Mouse (Mus musculus): ENCODE measurements around the gene Phldb3. TPM values are rescaled to one million over a fixed set of nuclear protein-coding genes. Genes with fewer than 3 reads are reported as not detected.
A peak's percentile ranks its signal among the peaks of the same experiment; 100 is the strongest.

Phldb3 gene
- polyA plus RNA-seq, 1 experiment from 2014 or later, result 0.12 TPM

GRCm38 (mm10) chr7:24592163-24592562, 18.4 kb upstream of the Phldb3 start:
- H3K9me3 ChIP-seq (ENCODE audit: low read length), result no peaks in the 10 kb centered on the region
- H3K4me3 ChIP-seq (ENCODE audit: low read depth, low read length), result no peak overlapping the region
- ATAC-seq (no peak; the same call in 1 of the 2 replicates), DNase-seq (no peak)
- peaks cover 26% of the 10 kb centered on the region for H3K4me1 ChIP-seq (ENCODE audit: insufficient read depth)
- H3K4me2 ChIP-seq (ENCODE audit: low read depth, low read length), result no peak overlapping the region
- 56% methylated on average over 4 of the region's 4 CpGs for WGBS (ENCODE audit: insufficient replicate concordance)
- no peak overlapping the region for H3K9ac ChIP-seq (replicated peaks)
- no peak overlapping the region for H3K27ac ChIP-seq (ENCODE audit: low read depth)
- no peak for TF ChIP-seq EP300 (IDR thresholded peaks at IDR 0.05; ENCODE audit: low read depth)
- TF ChIP-seq CTCF (IDR thresholded peaks at IDR 0.05; ENCODE audit: low read depth), result no peak
- H3K36me3 ChIP-seq (replicated peaks; ENCODE audit: insufficient read depth, low read length), result no peaks in the 10 kb centered on the region
- 0 out of 2 replicates have a peak, but pooled peaks cover 3% of the 10 kb centered on the region for H3K27me3 ChIP-seq (ENCODE audit: insufficient read depth, low read length)

- no peak overlapping the region for H3K4me2 ChIP-seq (ENCODE audit: low read depth, low read length)
- DNase-seq, result no peak
- ATAC-seq, result no peak
- no peak overlapping the region for H3K27ac ChIP-seq (ENCODE audit: low read depth)
- no peak for TF ChIP-seq EP300 (IDR thresholded peaks at IDR 0.05; ENCODE audit: low read depth)
- TF ChIP-seq CTCF (IDR thresholded peaks at IDR 0.05; ENCODE audit: low read depth), result no peak
- H3K27me3 ChIP-seq (ENCODE audit: insufficient read depth, low read length), result no peaks in the 10 kb centered on the region
- no peak overlapping the region for H3K4me3 ChIP-seq (ENCODE audit: low read depth, low read length)
- no peaks in the 10 kb centered on the region for H3K9me3 ChIP-seq (ENCODE audit: low read length)
- no peaks in the 10 kb centered on the region for H3K36me3 ChIP-seq (replicated peaks; ENCODE audit: insufficient read depth, low read length)
- H3K9ac ChIP-seq (replicated peaks), result no peak overlapping the region
- 84% methylated on average over 6 of the region's 6 CpGs for WGBS (ENCODE audit: insufficient replicate concordance)
- peaks cover 21% of the 10 kb centered on the region for H3K4me1 ChIP-seq (ENCODE audit: insufficient read depth)
Measured at GRCm38 (mm10) chr7:24592781-24593180, 17.8 kb upstream of the Phldb3 start.

- Histone ChIP-seq H3K4me1 (ENCODE audit: insufficient read depth) (peaks cover 27% of the 10 kb centered on the region), H3K4me2 (ENCODE audit: low read depth, low read length) (peak overlapping the region; percentile 80), H3K9me3 (ENCODE audit: low read length) (no peaks in the 10 kb centered on the region), H3K27ac (ENCODE audit: low read depth) (0 out of 2 replicates have a peak overlapping the region, but pooled peaks have one; percentile 20), H3K9ac (replicated peaks) (peak overlapping the region; percentile 60), H3K27me3 (ENCODE audit: insufficient read depth, low read length) (no peaks in the 10 kb centered on the region), H3K4me3 (ENCODE audit: low read depth, low read length) (peak overlapping the region; percentile 63), H3K36me3 (replicated peaks; ENCODE audit: insufficient read depth, low read length) (no peaks in the 10 kb centered on the region)
- DNase-seq (peak; percentile 83), ATAC-seq (peak; percentile 84)
- under 1% methylated on average over 37 of the region's 39 CpGs for WGBS (ENCODE audit: insufficient replicate concordance)
- TF ChIP-seq EP300 (IDR thresholded peaks at IDR 0.05; ENCODE audit: low read depth) (no peak), CTCF (IDR thresholded peaks at IDR 0.05; ENCODE audit: low read depth) (no peak)
Measured at GRCm38 (mm10) chr7:24593621-24594308, 16.8 kb upstream of the Phldb3 start.

- H3K27ac ChIP-seq (ENCODE audit: low read depth), result no peak overlapping the region
- H3K4me1 ChIP-seq (ENCODE audit: insufficient read depth), result peaks cover 27% of the 10 kb centered on the region
Measured at GRCm38 (mm10) chr7:24594309-24594803, 16.2 kb upstream of the Phldb3 start.

GRCm38 (mm10) chr7:24595464-24595863, 15.1 kb upstream of the Phldb3 start:
- DNase-seq, result no peak
- WGBS (ENCODE audit: insufficient replicate concordance), result 33% methylated on average over 2 of the region's 2 CpGs
- Histone ChIP-seq H3K4me2 (ENCODE audit: low read depth, low read length) (peak overlapping the region; percentile 80), H3K4me3 (ENCODE audit: low read depth, low read length) (peak overlapping the region; percentile 63), H3K27me3 (ENCODE audit: insufficient read depth, low read length) (no peaks in the 10 kb centered on the region), H3K27ac (ENCODE audit: low read depth) (no peak overlapping the region), H3K36me3 (replicated peaks; ENCODE audit: insufficient read depth, low read length) (no peaks in the 10 kb centered on the region), H3K4me1 (ENCODE audit: insufficient read depth) (peaks cover 27% of the 10 kb centered on the region), H3K9me3 (ENCODE audit: low read length) (no peaks in the 10 kb centered on the region), H3K9ac (replicated peaks) (no peak overlapping the region)
- ATAC-seq, result no peak
- TF ChIP-seq CTCF (IDR thresholded peaks at IDR 0.05; ENCODE audit: low read depth) (no peak), EP300 (IDR thresholded peaks at IDR 0.05; ENCODE audit: low read depth) (no peak)

More at GRCm38 (mm10) chr7:24594309-24594803, 16.2 kb upstream of the Phldb3 start:
- H3K9me3 ChIP-seq (ENCODE audit: low read length), result no peaks in the 10 kb centered on the region
- ATAC-seq (no peak), DNase-seq (no peak)
- H3K4me3 ChIP-seq (ENCODE audit: low read depth, low read length), result peak overlapping the region; percentile 63
- TF ChIP-seq CTCF (IDR thresholded peaks at IDR 0.05; ENCODE audit: low read depth) (no peak), EP300 (IDR thresholded peaks at IDR 0.05; ENCODE audit: low read depth) (no peak)
- peak overlapping the region; percentile 60 for H3K9ac ChIP-seq (replicated peaks)
- H3K27me3 ChIP-seq (ENCODE audit: insufficient read depth, low read length), result no peaks in the 10 kb centered on the region
- no peaks in the 10 kb centered on the region for H3K36me3 ChIP-seq (replicated peaks; ENCODE audit: insufficient read depth, low read length)
- H3K4me2 ChIP-seq (ENCODE audit: low read depth, low read length), result peak overlapping the region; percentile 80
- WGBS (ENCODE audit: insufficient replicate concordance), result 16% methylated on average over 13 of the region's 13 CpGs

GRCm38 (mm10) chr7:24598121-24598520, 12.4 kb upstream of the Phldb3 start:
- DNase-seq (no peak), ATAC-seq (no peak)
- 48% methylated on average over 4 of the region's 4 CpGs for WGBS (ENCODE audit: insufficient replicate concordance)
- Histone ChIP-seq H3K9me3 (ENCODE audit: low read length) (no peaks in the 10 kb centered on the region), H3K4me2 (ENCODE audit: low read depth, low read length) (no peak overlapping the region), H3K4me1 (ENCODE audit: insufficient read depth) (peaks cover 18% of the 10 kb centered on the region), H3K27me3 (ENCODE audit: insufficient read depth, low read length) (no peaks in the 10 kb centered on the region), H3K36me3 (replicated peaks; ENCODE audit: insufficient read depth, low read length) (no peaks in the 10 kb centered on the region), H3K9ac (replicated peaks) (no peak overlapping the region), H3K27ac (ENCODE audit: low read depth) (no peak overlapping the region), H3K4me3 (ENCODE audit: low read depth, low read length) (no peak overlapping the region)
- TF ChIP-seq CTCF (IDR thresholded peaks at IDR 0.05; ENCODE audit: low read depth) (no peak), EP300 (IDR thresholded peaks at IDR 0.05; ENCODE audit: low read depth) (no peak)
